Mouse (Mus musculus) heart, embryonic 16.5 days (tissue): ENCODE measurements around the gene Slc25a23. TPM values are rescaled to one million over a fixed set of nuclear protein-coding genes. Genes with fewer than 3 reads are reported as not detected.
A peak's percentile ranks its signal among the peaks of the same experiment; 100 is the strongest.

Experiments used
- ATAC-seq: fragments of 200-750 bp; cut with Nextera tagmentation; replicated peaks from 2 replicates; pipeline ENCODE4 v1.8.0; 2017; ENCODE audit warnings: moderate number of reproducible peaks; ENCODE audit not compliant: insufficient read depth, low FRiP score; ENCODE audit errors: extremely low read depth
- H3K27ac ChIP-seq: fragments of 300-500 bp; sonication (generic); 2 replicates; pipeline ENCODE4 v1.5.1; 2014; ENCODE audit warnings: mild to moderate bottlenecking, low read length, control low read depth, moderate library complexity
- H3K27me3 ChIP-seq: fragments of 300-500 bp; sonication (generic); 2 replicates; pipeline ENCODE4 v1.6.1; 2014; ENCODE audit warnings: low read length, mixed read lengths; ENCODE audit not compliant: control insufficient read depth, insufficient read depth
- H3K36me3 ChIP-seq: fragments of 300-500 bp; sonication (generic); 2 replicates; pipeline ENCODE4 v1.6.1; 2014; ENCODE audit not compliant: control insufficient read depth, insufficient read depth
- H3K4me1 ChIP-seq: fragments of 300-500 bp; sonication (generic); 2 replicates; pipeline ENCODE4 v1.6.1; 2014; ENCODE audit warnings: low read length, mixed read lengths; ENCODE audit not compliant: control insufficient read depth, insufficient read depth
- H3K4me2 ChIP-seq: fragments of 300-500 bp; sonication (generic); 2 replicates; pipeline ENCODE4 v1.6.1; 2014; ENCODE audit warnings: low read depth, mild to moderate bottlenecking, control low read depth, low read length
- H3K4me3 ChIP-seq: fragments of 300-500 bp; sonication (generic); 2 replicates; pipeline ENCODE4 v1.5.1; 2014; ENCODE audit warnings: mild to moderate bottlenecking, control low read depth, low read length
- H3K9ac ChIP-seq: fragments of 300-500 bp; sonication (generic); 2 replicates; pipeline ENCODE4 v1.6.1; 2014; ENCODE audit warnings: low read length, control low read depth
- H3K9me3 ChIP-seq: fragments of 300-500 bp; sonication (generic); replicated peaks from 2 replicates; pipeline ENCODE4 v1.6.1; 2016; ENCODE audit warnings: low read length; ENCODE audit not compliant: control insufficient read depth
- WGBS: fragments of 180-500 bp; shearing (Covaris S2); extraction: QIAGEN DNeasy Blood & Tissue Kit; methylation state at CpG from one replicate; pipeline ENCODE4 v1.1.7; 2014; 5-methylcytosine and 5-hydroxymethylcytosine counted together
- polyA plus RNA-seq: library from polyadenylated mRNA; unstranded; fragments of >200 nt; fragmentation: Nextera tagmentation; extraction: Ambion mirVana; gene quantifications from 2 replicates; pipeline ENCODE4 v1.2.1, GENCODE M21; 2015

The Slc25a23 gene
- polyA plus RNA-seq, 1 experiment from 2014 or later: 17.0 TPM

DNA sequence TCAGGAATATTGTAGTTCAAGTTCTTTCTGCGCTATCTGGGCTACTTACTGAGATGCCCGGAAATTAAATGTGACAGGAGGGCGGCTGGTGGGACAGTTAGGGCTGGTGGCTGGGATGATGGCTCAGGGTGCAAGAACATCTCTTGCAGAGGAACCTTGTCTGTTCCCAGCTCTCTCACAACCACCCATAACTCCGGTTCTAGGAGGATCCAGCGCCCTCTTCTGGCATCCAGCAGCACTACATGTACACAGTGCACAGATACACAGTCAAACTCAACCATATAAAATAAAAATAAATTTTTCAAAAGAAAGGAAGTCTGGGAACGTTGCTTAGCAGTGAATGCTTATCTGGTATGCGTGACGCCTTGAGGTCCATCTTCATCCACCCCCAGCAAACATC is 20.7 kb downstream of the Slc25a23 start:
- ATAC-seq: no peak
- peaks cover 12% of the 10 kb centered on the region for H3K27me3 ChIP-seq
- 29% methylated on average over 8 of the region's 8 CpGs for WGBS

DNA sequence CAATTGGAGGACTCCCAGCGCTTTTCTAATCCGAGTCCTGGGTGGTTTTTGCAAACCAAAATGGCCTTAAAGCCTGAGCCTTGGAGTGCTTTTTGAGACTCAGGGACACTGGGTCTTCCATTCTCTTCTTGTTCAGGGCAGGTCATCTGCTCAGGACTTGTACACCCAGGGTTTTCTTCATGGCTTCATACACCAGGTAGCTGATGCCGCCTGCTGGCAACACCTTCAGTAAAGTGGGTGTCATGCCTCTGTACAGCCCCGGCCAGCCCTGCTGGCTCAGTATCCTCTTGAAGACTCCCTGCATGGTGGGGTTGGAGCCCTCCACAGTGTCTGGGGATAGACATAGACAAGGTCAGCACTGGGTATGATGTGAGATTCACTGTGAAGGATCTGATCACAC is 26.8 kb downstream of the Slc25a23 start:
- Histone ChIP-seq H3K9ac (no peak overlapping the region), H3K4me3 (no peak overlapping the region), H3K36me3 (peaks cover 2% of the 10 kb centered on the region), H3K4me1 (peaks cover 14% of the 10 kb centered on the region), H3K9me3 (no peaks in the 10 kb centered on the region), H3K27ac (no peak overlapping the region), H3K27me3 (no peaks in the 10 kb centered on the region), H3K4me2 (no peak overlapping the region)
- 85% methylated on average over 4 of the region's 4 CpGs for WGBS
- no peak for ATAC-seq

More for the DNA sequence above, 20.7 kb downstream of the Slc25a23 start:
- H3K4me3 ChIP-seq: no peak overlapping the region
- no peak overlapping the region for H3K27ac ChIP-seq
- H3K4me1 ChIP-seq: peaks cover 3% of the 10 kb centered on the region; the same call in 1 of the 2 replicates
- H3K9ac ChIP-seq: no peak overlapping the region
- H3K9me3 ChIP-seq: no peaks in the 10 kb centered on the region
- no peaks in the 10 kb centered on the region for H3K36me3 ChIP-seq
- no peak overlapping the region for H3K4me2 ChIP-seq

DNA sequence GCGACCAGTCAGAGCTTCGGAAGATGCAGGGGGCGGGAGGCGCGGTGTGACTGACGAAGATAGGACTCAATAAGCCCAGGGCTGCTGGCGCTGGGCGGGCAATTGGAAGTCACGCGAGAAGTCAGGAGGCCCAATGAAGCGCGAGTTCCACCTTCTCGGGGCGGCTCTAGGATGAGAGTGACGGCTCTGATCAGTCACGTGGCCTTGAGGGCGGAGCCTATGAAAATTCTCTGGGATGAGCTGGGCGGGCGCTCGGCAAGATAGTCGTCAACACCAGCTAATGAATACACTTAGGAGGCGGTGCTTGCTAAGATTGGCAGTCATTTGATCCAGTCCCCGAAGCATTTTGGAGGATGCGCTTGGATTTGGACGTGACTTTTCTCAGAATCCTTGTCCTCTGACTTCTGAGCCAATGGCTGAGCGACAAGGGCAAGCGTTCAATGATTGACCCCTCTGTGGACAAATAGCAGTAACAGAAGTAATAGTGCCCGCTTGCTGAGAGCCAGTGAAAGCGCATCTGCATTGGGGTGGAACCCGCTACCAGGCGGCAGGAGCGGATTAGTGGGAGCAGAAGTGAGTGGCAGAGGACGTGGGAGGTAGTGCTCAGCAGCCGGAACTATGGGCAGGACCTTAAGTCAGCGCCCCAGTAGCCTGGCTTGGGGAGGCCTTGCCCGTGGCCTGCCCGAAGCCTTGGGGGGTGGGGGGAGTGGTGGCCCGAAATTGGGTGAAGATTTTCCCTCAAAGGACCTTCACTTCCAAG is 27.8 kb downstream of the Slc25a23 start:
- Histone ChIP-seq H3K9ac (peak overlapping the region; percentile 67), H3K4me1 (peaks cover 14% of the 10 kb centered on the region), H3K9me3 (no peaks in the 10 kb centered on the region), H3K36me3 (peaks cover 9% of the 10 kb centered on the region), H3K27me3 (no peaks in the 10 kb centered on the region), H3K4me3 (peak overlapping the region; percentile 49), H3K4me2 (peak overlapping the region; percentile 67), H3K27ac (peak overlapping the region; percentile 85)
- under 1% methylated on average over 38 of the region's 38 CpGs for WGBS
- peak; percentile 95 for ATAC-seq

DNA sequence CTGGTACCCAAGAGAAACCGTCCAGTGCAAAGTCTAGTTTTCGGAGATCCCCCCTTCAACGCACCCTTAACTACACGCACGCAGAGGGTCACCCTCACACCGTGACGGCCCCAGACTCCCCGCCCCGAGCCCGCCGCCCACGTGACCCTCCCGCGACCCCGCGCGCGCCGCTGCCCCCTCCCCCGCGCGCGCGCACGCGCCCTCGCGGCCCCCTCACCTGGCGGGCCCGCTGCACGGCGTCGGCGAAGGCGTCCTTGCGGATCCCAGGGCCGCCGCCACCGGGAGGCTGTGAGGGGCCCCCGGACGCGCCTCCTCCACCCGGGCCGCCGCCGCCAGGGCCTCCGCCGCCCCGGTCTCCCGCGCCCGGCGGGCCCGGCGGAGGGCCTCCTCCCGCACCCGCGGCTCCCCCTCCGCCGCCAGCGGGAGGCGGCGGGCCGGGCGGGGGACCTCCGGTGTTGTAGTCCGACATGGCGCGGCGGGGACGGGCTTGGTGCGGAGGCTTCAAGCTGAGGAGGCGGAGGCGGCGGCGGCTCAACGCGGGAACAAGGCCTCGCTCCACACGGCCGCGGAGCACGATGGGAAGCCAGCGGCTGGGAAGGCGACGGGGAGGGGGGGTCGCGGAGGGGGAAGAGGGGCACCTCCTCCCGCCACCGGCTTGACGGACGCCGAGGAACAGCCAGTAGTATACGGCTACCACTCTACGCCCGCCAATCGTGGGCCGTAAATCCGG is 28.6 kb downstream of the Slc25a23 start, which contains the start of gene Khsrp:
Khsrp (minus strand) TSS at position 592 of the 730 bp plus-strand sequence.
- Histone ChIP-seq H3K9me3 (no peaks in the 10 kb centered on the region), H3K27ac (peak within 1 kb of the TSS; percentile 93), H3K27me3 (no peaks in the 10 kb centered on the region), H3K36me3 (peaks cover 17% of the 10 kb centered on the region), H3K4me2 (peak within 1 kb of the TSS; percentile 97), H3K4me1 (peaks cover 14% of the 10 kb centered on the region), H3K4me3 (peak within 1 kb of the TSS; percentile 91), H3K9ac (peak within 1 kb of the TSS; percentile 97)
- under 1% methylated on average over 76 of the region's 99 CpGs for WGBS
- no peak for ATAC-seq

DNA sequence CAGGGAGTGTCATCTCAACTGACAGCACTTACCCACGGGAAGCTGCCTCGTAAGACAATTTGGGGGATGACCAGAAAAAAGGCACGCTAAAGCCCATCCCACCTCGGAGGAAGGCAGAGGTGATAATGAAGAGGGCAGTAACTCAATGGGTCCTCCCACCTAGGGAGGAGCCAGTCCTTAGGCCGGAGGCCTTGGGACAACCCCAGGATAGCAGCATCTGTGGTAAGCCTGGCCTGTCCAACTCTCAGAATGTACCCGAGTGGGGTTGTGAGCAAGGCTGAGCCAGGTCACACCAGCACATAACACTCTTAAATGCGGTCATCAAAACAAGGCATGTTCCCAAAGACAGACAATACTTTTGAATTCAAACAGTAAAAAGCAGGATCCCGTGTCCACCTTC is 30.0 kb downstream of the Slc25a23 start:
- ATAC-seq: no peak
- H3K4me1 ChIP-seq: peaks cover 14% of the 10 kb centered on the region
- 23% methylated on average over 8 of the region's 8 CpGs for WGBS
- peak overlapping the region; percentile 97 for H3K4me2 ChIP-seq
- peak overlapping the region; percentile 4; the same call in 1 of the 2 replicates for H3K27ac ChIP-seq
- H3K27me3 ChIP-seq: no peaks in the 10 kb centered on the region
- H3K36me3 ChIP-seq: peaks cover 29% of the 10 kb centered on the region
- H3K9me3 ChIP-seq: no peaks in the 10 kb centered on the region
- peak overlapping the region; percentile 97 for H3K9ac ChIP-seq
- H3K4me3 ChIP-seq: peak overlapping the region; percentile 91

DNA sequence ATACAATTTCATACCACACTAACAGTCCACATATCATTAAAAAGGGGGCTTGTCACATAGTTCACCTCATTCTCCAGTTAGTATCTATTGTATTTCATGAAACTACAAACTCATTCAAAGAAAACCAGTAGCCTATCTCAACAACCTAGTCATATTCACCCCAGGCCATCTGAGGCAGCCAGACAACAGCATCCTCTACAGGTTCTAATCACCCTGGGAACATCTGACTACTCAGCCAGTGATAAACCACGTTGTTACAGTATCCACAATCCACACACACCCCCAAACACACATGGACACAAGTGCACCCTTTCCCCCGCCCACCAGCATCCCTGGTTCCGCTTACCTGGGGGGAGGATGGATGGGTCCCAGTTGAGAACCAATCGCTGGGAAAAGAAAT is 32.2 kb downstream of the Slc25a23 start:
- Histone ChIP-seq H3K9me3 (no peaks in the 10 kb centered on the region), H3K4me3 (no peak overlapping the region), H3K27me3 (no peaks in the 10 kb centered on the region), H3K36me3 (peaks cover 50% of the 10 kb centered on the region), H3K4me2 (no peak overlapping the region), H3K4me1 (peaks cover 14% of the 10 kb centered on the region), H3K9ac (no peak overlapping the region), H3K27ac (no peak overlapping the region)
- no peak for ATAC-seq
- 83% methylated on average over 4 of the region's 4 CpGs for WGBS

DNA sequence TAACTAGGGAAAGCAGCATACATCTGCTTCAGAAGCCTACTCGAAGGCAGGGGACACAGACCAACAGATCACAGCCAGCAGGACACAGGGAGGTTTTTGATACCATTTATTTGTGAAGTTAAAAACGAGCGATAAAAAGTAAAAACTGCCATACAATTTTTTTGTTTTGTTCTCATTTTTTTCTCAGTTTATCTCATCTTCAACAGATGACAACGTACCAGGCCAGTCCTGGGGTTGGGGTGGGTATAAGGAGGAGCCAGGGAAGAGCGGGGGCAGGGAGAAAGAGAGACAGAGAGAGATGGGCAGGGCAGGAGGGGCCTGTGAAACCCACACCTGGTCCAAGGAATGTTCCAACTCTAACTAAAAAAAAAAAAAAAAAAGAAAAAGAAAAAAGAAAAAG is 38.7 kb downstream of the Slc25a23 start:
- Histone ChIP-seq H3K4me1 (no peaks in the 10 kb centered on the region), H3K9ac (no peak overlapping the region), H3K9me3 (no peaks in the 10 kb centered on the region), H3K4me2 (no peak overlapping the region), H3K27me3 (no peaks in the 10 kb centered on the region), H3K4me3 (no peak overlapping the region), H3K27ac (no peak overlapping the region), H3K36me3 (peaks cover 54% of the 10 kb centered on the region)
- ATAC-seq: no peak
- 78% methylated on average over 5 of the region's 5 CpGs for WGBS

DNA sequence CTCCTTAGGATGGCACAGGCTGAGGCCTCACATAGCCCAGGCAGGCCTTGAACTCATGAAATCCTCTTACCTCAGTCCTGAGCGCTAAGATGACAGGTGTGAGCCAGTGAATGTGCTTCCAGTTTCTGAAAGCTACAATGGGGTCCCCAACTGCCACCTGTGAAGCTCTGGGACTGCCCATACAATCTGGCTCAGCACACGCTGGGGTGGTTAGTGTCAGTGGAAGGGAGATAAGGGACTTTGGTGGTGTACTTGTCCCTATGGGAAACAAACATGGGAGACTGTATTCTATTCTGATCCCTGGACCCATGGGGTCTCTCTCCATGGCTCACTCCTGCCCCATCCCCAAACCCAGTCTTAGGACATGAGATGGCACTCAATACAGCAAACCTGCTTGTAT is 40.0 kb downstream of the Slc25a23 start:
- peaks cover 42% of the 10 kb centered on the region for H3K36me3 ChIP-seq
- ATAC-seq: no peak
- no peaks in the 10 kb centered on the region for H3K9me3 ChIP-seq
- no peak overlapping the region for H3K27ac ChIP-seq
- H3K9ac ChIP-seq: no peak overlapping the region
- no peak overlapping the region for H3K4me2 ChIP-seq
- no peak overlapping the region for H3K4me3 ChIP-seq
- WGBS: 74% methylated on average over 2 of the region's 2 CpGs
- H3K27me3 ChIP-seq: no peaks in the 10 kb centered on the region
- no peaks in the 10 kb centered on the region for H3K4me1 ChIP-seq

DNA sequence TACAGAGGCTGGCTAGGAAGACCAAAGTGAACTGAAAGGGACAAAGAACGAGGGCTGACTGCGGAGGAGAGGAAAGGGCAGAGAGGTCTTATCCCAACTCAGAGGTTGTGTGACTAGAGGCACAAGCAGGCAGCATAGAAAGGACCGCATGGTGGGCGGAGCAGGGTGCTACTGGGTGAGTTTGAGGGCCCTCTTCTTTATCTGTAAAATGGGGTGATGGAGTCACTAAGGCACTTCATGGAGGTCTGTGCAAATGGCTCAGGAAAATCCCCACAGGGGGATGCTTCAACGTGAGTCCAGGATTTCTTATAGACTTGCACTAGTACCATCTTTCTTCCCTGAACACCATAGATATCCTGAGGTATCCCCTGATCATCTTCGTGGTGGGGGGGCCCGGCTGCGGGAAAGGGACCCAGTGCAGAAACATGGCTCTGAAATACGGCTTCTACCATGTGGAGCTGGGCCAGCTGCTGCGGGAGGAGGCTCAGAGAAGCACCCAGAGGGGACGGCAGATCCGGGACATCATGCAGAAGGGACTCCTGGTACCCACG is 47.3 kb downstream of the Slc25a23 start:
- 71% methylated on average over 13 of the region's 13 CpGs for WGBS
- H3K36me3 ChIP-seq: 0 out of 2 replicates have a peak, but pooled peaks cover 4% of the 10 kb centered on the region
- no peak for ATAC-seq
- peak overlapping the region; percentile 82 for H3K9ac ChIP-seq
- peak overlapping the region; percentile 88 for H3K4me3 ChIP-seq
- peak overlapping the region; percentile 74 for H3K27ac ChIP-seq
- H3K4me2 ChIP-seq: peak overlapping the region; percentile 88
- H3K9me3 ChIP-seq: no peaks in the 10 kb centered on the region
- peaks cover 13% of the 10 kb centered on the region for H3K4me1 ChIP-seq
- H3K27me3 ChIP-seq: no peaks in the 10 kb centered on the region
